Mouse (Mus musculus): ENCODE data around the gene Sln. TPM values are rescaled to one million over a fixed set of nuclear protein-coding genes. Genes with fewer than 3 reads are reported as not detected.
A peak's percentile ranks its signal among the peaks of the same experiment; 100 is the strongest.

Sln gene
- total RNA-seq (2014; rRNA removed), result 0.86 TPM in 1 of 2 replicates, not detected in the other
- 0.14 TPM in 1 of 2 replicates, not detected in the other for polyA plus RNA-seq (2015; fragmentation: Nextera tagmentation; extraction: Ambion mirVana)

GRCm38 (mm10) chr9:53849864-53850263, at the start of gene Sln:
TSS of gene Sln (plus strand) at chr9:53850164.
- Histone ChIP-seq H3K4me2 (ENCODE audit: low read depth, low read length) (no peak within 1 kb of the TSS), H3K9me3 (ENCODE audit: low read length) (no peaks in the 10 kb centered on the region), H3K36me3 (ENCODE audit: insufficient read depth, low read length) (no peaks in the 10 kb centered on the region), H3K4me3 (ENCODE audit: low read length) (no peak within 1 kb of the TSS), H3K27ac (no peak within 1 kb of the TSS), H3K4me1 (ENCODE audit: insufficient read depth, low read length) (no peaks in the 10 kb centered on the region), H3K27me3 (ENCODE audit: insufficient read depth, low read length) (no peaks in the 10 kb centered on the region), H3K9ac (replicated peaks; ENCODE audit: low read length) (no peak within 1 kb of the TSS)
- no peak for ATAC-seq
- WGBS, result 85% methylated on average over 4 of the region's 4 CpGs
- no peak for TF ChIP-seq CTCF (IDR thresholded peaks at IDR 0.05; ENCODE audit: low read depth)
- no peak for DNase-seq (ENCODE audit: low spot score)

GRCm38 (mm10) chr9:53802921-53803320, 47.0 kb upstream of the Sln start:
- no peak for ATAC-seq
- no peak overlapping the region for H3K9ac ChIP-seq (replicated peaks; ENCODE audit: low read length)
- H3K4me1 ChIP-seq (ENCODE audit: insufficient read depth, low read length), result no peaks in the 10 kb centered on the region
- H3K4me2 ChIP-seq (ENCODE audit: low read depth, low read length), result no peak overlapping the region
- no peak for DNase-seq (ENCODE audit: low spot score)
- H3K27ac ChIP-seq, result no peak overlapping the region
- H3K9me3 ChIP-seq (ENCODE audit: low read length), result no peaks in the 10 kb centered on the region
- TF ChIP-seq CTCF (IDR thresholded peaks at IDR 0.05; ENCODE audit: low read depth), result no peak
- H3K27me3 ChIP-seq (ENCODE audit: insufficient read depth, low read length), result no peaks in the 10 kb centered on the region
- WGBS, result 98% methylated on average over 7 of the region's 7 CpGs
- no peaks in the 10 kb centered on the region for H3K36me3 ChIP-seq (ENCODE audit: insufficient read depth, low read length)
- H3K4me3 ChIP-seq (ENCODE audit: low read length), result no peak overlapping the region

- no peaks in the 10 kb centered on the region for H3K36me3 ChIP-seq (ENCODE audit: insufficient read depth, low read length)
- H3K27me3 ChIP-seq (ENCODE audit: insufficient read depth, low read length), result no peaks in the 10 kb centered on the region
- 21% methylated on average over 7 of the region's 7 CpGs for WGBS
- no peak overlapping the region for H3K4me2 ChIP-seq (ENCODE audit: low read depth, low read length)
- no peaks in the 10 kb centered on the region for H3K4me1 ChIP-seq (ENCODE audit: insufficient read depth, low read length)
- H3K9ac ChIP-seq (replicated peaks; ENCODE audit: low read length), result no peak overlapping the region
- H3K9me3 ChIP-seq (ENCODE audit: low read length), result no peaks in the 10 kb centered on the region
- no peak overlapping the region for H3K4me3 ChIP-seq (ENCODE audit: low read length)
- TF ChIP-seq CTCF (IDR thresholded peaks at IDR 0.05; ENCODE audit: low read depth), result no peak
- no peak for DNase-seq (ENCODE audit: low spot score)
- H3K27ac ChIP-seq, result no peak overlapping the region
- ATAC-seq, result no peak
Measured at GRCm38 (mm10) chr9:53806496-53807086, 43.4 kb upstream of the Sln start.

DNA sequence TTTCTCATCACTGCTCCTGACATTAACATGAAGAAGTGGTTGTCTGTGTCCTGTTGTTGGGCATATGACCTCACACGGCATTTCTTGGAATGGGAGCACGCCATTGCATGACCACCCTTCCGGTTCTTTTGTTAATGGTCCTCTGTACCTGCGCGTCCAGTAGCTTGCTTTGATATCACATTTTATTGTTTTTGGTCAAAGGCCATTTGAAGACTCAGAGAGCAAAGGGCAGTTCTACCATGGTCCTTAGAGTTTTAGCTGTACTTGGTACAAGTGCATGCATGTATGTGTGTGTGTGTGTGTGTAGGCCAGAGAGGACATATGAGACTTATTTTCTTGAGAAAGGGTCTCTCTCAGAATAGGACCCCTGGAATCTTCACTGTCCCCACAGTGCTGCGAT, 36.5 kb upstream of the Sln start:
- no peaks in the 10 kb centered on the region for H3K27me3 ChIP-seq (ENCODE audit: insufficient read depth, low read length)
- DNase-seq (ENCODE audit: low spot score), result no peak
- no peaks in the 10 kb centered on the region for H3K36me3 ChIP-seq (ENCODE audit: insufficient read depth, low read length)
- H3K9ac ChIP-seq (replicated peaks; ENCODE audit: low read length), result no peak overlapping the region
- TF ChIP-seq CTCF (IDR thresholded peaks at IDR 0.05; ENCODE audit: low read depth), result no peak
- no peaks in the 10 kb centered on the region for H3K4me1 ChIP-seq (ENCODE audit: insufficient read depth, low read length)
- no peaks in the 10 kb centered on the region for H3K9me3 ChIP-seq (ENCODE audit: low read length)
- no peak for ATAC-seq
- H3K27ac ChIP-seq, result no peak overlapping the region
- no peak overlapping the region for H3K4me2 ChIP-seq (ENCODE audit: low read depth, low read length)
- 95% methylated on average over 6 of the region's 6 CpGs for WGBS
- no peak overlapping the region for H3K4me3 ChIP-seq (ENCODE audit: low read length)

DNA sequence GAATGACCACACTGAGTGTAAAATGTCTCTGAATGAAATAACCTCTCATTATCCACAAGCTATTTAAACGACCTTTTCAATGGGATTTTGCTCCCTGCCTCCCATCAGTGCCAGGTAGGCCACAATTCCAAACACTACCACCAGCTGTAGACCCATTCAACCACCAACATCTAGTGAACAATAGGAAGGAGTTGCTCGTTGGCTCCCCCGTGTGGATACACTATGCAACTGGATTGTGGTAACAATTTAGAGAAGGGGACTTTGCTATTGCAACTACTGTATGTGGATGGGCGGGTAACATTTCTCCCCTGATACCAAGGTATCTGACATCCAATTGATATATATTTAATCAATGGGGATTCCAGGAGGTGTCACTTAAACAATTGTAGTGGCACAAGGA, 31.2 kb upstream of the Sln start:
- DNase-seq (ENCODE audit: low spot score), result peak; percentile 52
- peak; percentile 81 for TF ChIP-seq CTCF (IDR thresholded peaks at IDR 0.05; ENCODE audit: low read depth)
- no peaks in the 10 kb centered on the region for H3K9me3 ChIP-seq (ENCODE audit: low read length)
- H3K27me3 ChIP-seq (ENCODE audit: insufficient read depth, low read length), result no peaks in the 10 kb centered on the region
- no peaks in the 10 kb centered on the region for H3K4me1 ChIP-seq (ENCODE audit: insufficient read depth, low read length)
- no peak overlapping the region for H3K27ac ChIP-seq
- H3K9ac ChIP-seq (replicated peaks; ENCODE audit: low read length), result no peak overlapping the region
- no peak overlapping the region for H3K4me3 ChIP-seq (ENCODE audit: low read length)
- 39% methylated on average over 4 of the region's 4 CpGs for WGBS
- no peak for ATAC-seq
- H3K36me3 ChIP-seq (ENCODE audit: insufficient read depth, low read length), result no peaks in the 10 kb centered on the region
- no peak overlapping the region for H3K4me2 ChIP-seq (ENCODE audit: low read depth, low read length)

GRCm38 (mm10) chr9:53825318-53825717, 24.6 kb upstream of the Sln start:
- Histone ChIP-seq H3K9me3 (ENCODE audit: low read length) (no peaks in the 10 kb centered on the region), H3K4me2 (ENCODE audit: low read depth, low read length) (0 out of 2 replicates have a peak overlapping the region, but pooled peaks have one; percentile 5), H3K4me3 (ENCODE audit: low read length) (no peak overlapping the region), H3K27ac (no peak overlapping the region), H3K9ac (replicated peaks; ENCODE audit: low read length) (no peak overlapping the region), H3K27me3 (ENCODE audit: insufficient read depth, low read length) (no peaks in the 10 kb centered on the region), H3K36me3 (ENCODE audit: insufficient read depth, low read length) (no peaks in the 10 kb centered on the region), H3K4me1 (ENCODE audit: insufficient read depth, low read length) (no peaks in the 10 kb centered on the region)
- peak; percentile 61 for ATAC-seq
- peak; percentile 85 for TF ChIP-seq CTCF (IDR thresholded peaks at IDR 0.05; ENCODE audit: low read depth)
- 10% methylated on average over 9 of the region's 9 CpGs for WGBS
- peak; percentile 81 for DNase-seq (ENCODE audit: low spot score)

DNA sequence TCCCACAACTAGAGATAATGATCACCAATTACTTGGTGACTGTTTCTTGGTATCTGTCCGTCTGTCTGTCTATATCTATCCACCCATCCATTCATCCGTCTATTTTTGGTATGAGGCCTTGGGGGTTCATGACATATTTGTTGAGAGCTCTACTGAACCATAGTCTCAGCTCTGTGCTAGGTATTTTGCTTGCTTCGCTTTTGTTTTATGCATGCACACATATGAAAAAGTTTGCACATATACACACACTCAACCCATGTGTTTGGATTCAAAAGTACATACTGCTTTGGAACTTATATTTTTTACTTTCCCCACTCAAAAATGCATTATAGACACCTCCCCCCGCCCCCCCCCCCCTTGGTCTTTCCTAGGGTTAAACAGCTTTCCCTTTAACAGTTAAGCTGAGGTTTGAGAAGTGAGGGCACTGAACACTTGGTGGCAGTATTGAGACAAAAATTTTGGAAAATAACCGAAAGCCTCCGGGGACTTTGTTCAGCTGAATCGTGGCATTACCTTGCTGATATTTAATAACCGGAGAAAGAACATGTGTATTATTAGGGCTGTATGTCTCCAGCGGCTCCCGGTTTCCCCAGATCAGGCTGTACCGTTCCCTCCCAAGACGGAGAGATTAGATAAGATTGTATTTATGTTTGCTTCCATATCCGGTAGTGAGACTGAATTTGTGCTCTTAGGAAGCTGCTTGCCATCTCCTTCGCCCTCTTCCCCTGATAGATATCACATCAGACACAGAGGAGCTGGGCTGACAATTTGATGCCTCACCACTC, 20.7 kb upstream of the Sln start:
- Histone ChIP-seq H3K4me1 (ENCODE audit: insufficient read depth, low read length) (no peaks in the 10 kb centered on the region), H3K9ac (replicated peaks; ENCODE audit: low read length) (peak overlapping the region; percentile 66), H3K27me3 (ENCODE audit: insufficient read depth, low read length) (no peaks in the 10 kb centered on the region), H3K4me3 (ENCODE audit: low read length) (peak overlapping the region; percentile 47), H3K27ac (peak overlapping the region; percentile 78), H3K9me3 (ENCODE audit: low read length) (no peaks in the 10 kb centered on the region), H3K36me3 (ENCODE audit: insufficient read depth, low read length) (no peaks in the 10 kb centered on the region), H3K4me2 (ENCODE audit: low read depth, low read length) (peak overlapping the region; percentile 66)
- WGBS, result 17% methylated on average over 14 of the region's 14 CpGs
- peak; percentile 83 for ATAC-seq
- TF ChIP-seq CTCF (IDR thresholded peaks at IDR 0.05; ENCODE audit: low read depth), result peak; percentile 59
- DNase-seq (ENCODE audit: low spot score), result peak; percentile 93

Measured in hindbrain, postnatal 0 days (tissue).